Mouse (Mus musculus): ENCODE measurements around the gene Olfr91. TPM values are rescaled to one million over a fixed set of nuclear protein-coding genes. Genes with fewer than 3 reads are reported as not detected.

Gene Olfr91
- polyA plus RNA-seq, 1 experiment from 2014 or later, result not detected

- under 1% methylated on average over 39 of the region's 39 CpGs for WGBS
- peak; percentile 23 for ATAC-seq (ENCODE audit: low FRiP score)
- H3K27ac ChIP-seq (ENCODE audit: low read depth, low read length), result no peak overlapping the region
- no peaks in the 10 kb centered on the region for H3K9me3 ChIP-seq (ENCODE audit: control insufficient read depth, low read length)
- peaks cover 5% of the 10 kb centered on the region; the same call in 1 of the 2 replicates for H3K36me3 ChIP-seq (ENCODE audit: control insufficient read depth, insufficient read depth, low read length)
- peaks cover 14% of the 10 kb centered on the region for H3K27me3 ChIP-seq (ENCODE audit: control insufficient read depth, insufficient read depth, low read length)
- peak overlapping the region; percentile 65 for H3K4me3 ChIP-seq (ENCODE audit: low read depth, low read length)
- peak; percentile 98 for DNase-seq (ENCODE audit: low spot score, missing footprints)
- H3K4me1 ChIP-seq (ENCODE audit: control insufficient read depth, insufficient read depth, low read length), result peaks cover 26% of the 10 kb centered on the region
- peak overlapping the region; percentile 79 for H3K9ac ChIP-seq (ENCODE audit: low read length)
- H3K4me2 ChIP-seq, result peak overlapping the region; percentile 81
Measured at GRCm38 (mm10) chr17:37049570-37050310, 48.3 kb downstream of the Olfr91 start.

DNA sequence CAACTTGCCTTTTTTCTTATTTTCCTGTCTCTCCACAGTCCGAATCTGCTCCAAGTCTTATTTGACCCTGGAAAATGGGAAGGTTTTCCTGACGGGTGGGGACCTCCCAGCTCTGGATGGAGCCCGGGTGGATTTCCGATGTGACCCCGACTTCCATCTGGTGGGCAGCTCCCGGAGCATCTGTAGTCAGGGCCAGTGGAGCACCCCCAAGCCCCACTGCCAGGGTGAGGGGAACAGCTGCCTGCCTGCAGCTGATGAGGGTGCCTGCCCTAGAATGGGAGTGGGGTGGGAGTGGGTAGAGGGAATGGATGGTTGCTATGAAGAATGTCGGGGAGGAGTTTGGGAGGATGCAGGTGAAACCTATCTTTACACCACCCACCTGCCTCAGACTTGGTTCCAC lies 49.7 kb downstream of the Olfr91 start:
- peaks cover 14% of the 10 kb centered on the region for H3K27me3 ChIP-seq (ENCODE audit: control insufficient read depth, insufficient read depth, low read length)
- ATAC-seq (ENCODE audit: low FRiP score) (no peak), DNase-seq (ENCODE audit: low spot score, missing footprints) (no peak)
- 61% methylated on average over 7 of the region's 7 CpGs for WGBS
- H3K4me2 ChIP-seq, result peak overlapping the region; percentile 19; the same call in 1 of the 2 replicates
- H3K27ac ChIP-seq (ENCODE audit: low read depth, low read length), result no peak overlapping the region
- no peaks in the 10 kb centered on the region for H3K9me3 ChIP-seq (ENCODE audit: control insufficient read depth, low read length)
- H3K4me1 ChIP-seq (ENCODE audit: control insufficient read depth, insufficient read depth, low read length), result peaks cover 26% of the 10 kb centered on the region
- no peak overlapping the region for H3K4me3 ChIP-seq (ENCODE audit: low read depth, low read length)
- no peaks in the 10 kb centered on the region for H3K36me3 ChIP-seq (ENCODE audit: control insufficient read depth, insufficient read depth, low read length)
- no peak overlapping the region for H3K9ac ChIP-seq (ENCODE audit: low read length)

DNA sequence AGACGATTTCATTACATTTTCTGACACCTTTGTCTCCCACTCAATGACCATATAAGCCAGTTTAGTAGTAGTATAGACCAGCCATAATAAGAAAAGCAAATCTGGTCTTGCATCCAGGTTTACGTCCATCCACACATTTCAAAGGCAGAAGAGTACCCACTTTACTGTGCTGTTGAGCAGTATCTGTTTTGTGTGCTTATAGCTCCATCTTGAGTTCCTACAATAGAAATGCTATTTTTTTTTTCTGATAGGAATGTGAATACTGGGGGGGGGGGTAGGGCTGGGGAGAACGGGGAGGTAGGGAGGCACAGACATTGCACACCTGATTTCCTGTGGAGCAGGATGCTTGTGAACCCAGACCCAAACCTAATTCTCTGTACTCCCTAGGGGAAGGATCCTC lies 50.1 kb downstream of the Olfr91 start:
- WGBS, result 37% methylated on average over 3 of the region's 3 CpGs
- no peak for ATAC-seq (ENCODE audit: low FRiP score)
- Histone ChIP-seq H3K9ac (ENCODE audit: low read length) (no peak overlapping the region), H3K4me2 (no peak overlapping the region; the same call in 1 of the 2 replicates), H3K27me3 (ENCODE audit: control insufficient read depth, insufficient read depth, low read length) (peaks cover 14% of the 10 kb centered on the region), H3K4me3 (ENCODE audit: low read depth, low read length) (no peak overlapping the region), H3K4me1 (ENCODE audit: control insufficient read depth, insufficient read depth, low read length) (peaks cover 26% of the 10 kb centered on the region), H3K36me3 (ENCODE audit: control insufficient read depth, insufficient read depth, low read length) (no peaks in the 10 kb centered on the region), H3K27ac (ENCODE audit: low read depth, low read length) (no peak overlapping the region), H3K9me3 (ENCODE audit: control insufficient read depth, low read length) (no peaks in the 10 kb centered on the region)
- DNase-seq (ENCODE audit: low spot score, missing footprints), result peak; percentile 84

DNA sequence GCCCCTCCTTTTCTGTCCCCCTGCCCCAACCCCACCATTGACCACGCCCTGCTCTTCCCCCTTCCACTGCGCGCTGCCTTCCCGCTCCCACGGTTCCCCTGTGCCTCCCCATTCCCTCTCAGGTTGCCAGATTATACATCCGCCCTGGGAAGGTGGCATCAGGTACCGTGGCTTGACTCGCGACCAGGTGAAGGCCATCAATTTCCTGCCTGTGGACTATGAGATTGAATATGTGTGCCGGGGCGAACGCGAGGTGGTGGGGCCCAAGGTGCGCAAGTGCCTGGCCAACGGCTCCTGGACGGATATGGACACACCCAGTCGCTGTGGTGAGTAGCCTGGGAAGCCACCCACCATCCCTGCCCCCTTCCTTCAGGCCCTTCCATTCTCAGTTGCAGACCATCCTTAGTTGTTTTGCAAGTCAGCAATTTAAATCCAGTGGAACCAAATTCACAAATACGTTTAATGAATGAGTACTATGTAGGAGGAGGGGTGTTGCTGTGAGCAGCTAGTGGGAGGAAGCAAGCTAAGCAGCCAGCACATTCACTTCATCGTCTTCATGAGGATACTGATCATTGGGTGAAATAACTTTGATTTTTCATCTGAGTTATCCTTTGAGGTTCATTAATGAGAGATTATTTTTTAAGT lies 50.6 kb downstream of the Olfr91 start:
- ATAC-seq (ENCODE audit: low FRiP score), result no peak
- Histone ChIP-seq H3K27ac (ENCODE audit: low read depth, low read length) (no peak overlapping the region), H3K4me3 (ENCODE audit: low read depth, low read length) (peak overlapping the region; percentile 79), H3K4me1 (ENCODE audit: control insufficient read depth, insufficient read depth, low read length) (peaks cover 26% of the 10 kb centered on the region), H3K27me3 (ENCODE audit: control insufficient read depth, insufficient read depth, low read length) (peaks cover 14% of the 10 kb centered on the region), H3K4me2 (peak overlapping the region; percentile 91), H3K36me3 (ENCODE audit: control insufficient read depth, insufficient read depth, low read length) (no peaks in the 10 kb centered on the region), H3K9me3 (ENCODE audit: control insufficient read depth, low read length) (no peaks in the 10 kb centered on the region), H3K9ac (ENCODE audit: low read length) (peak overlapping the region; percentile 16)
- DNase-seq (ENCODE audit: low spot score, missing footprints), result peak; percentile 82
- WGBS, result 13% methylated on average over 19 of the region's 19 CpGs

GRCm38 (mm10) chr17:37046312-37047112 lies 51.6 kb downstream of the Olfr91 start:
- Histone ChIP-seq H3K4me1 (ENCODE audit: control insufficient read depth, insufficient read depth, low read length) (peaks cover 26% of the 10 kb centered on the region), H3K27me3 (ENCODE audit: control insufficient read depth, insufficient read depth, low read length) (peaks cover 14% of the 10 kb centered on the region), H3K4me3 (ENCODE audit: low read depth, low read length) (peak overlapping the region; percentile 79), H3K27ac (ENCODE audit: low read depth, low read length) (peak overlapping the region; percentile 79), H3K9ac (ENCODE audit: low read length) (peak overlapping the region; percentile 95), H3K4me2 (peak overlapping the region; percentile 91), H3K36me3 (ENCODE audit: control insufficient read depth, insufficient read depth, low read length) (no peaks in the 10 kb centered on the region), H3K9me3 (ENCODE audit: control insufficient read depth, low read length) (no peaks in the 10 kb centered on the region)
- DNase-seq (ENCODE audit: low spot score, missing footprints), result peak; percentile 96
- under 1% methylated on average over 37 of the region's 58 CpGs for WGBS
- ATAC-seq (ENCODE audit: low FRiP score), result peak; percentile 55

GRCm38 (mm10) chr17:37045611-37046311 lies 52.3 kb downstream of the Olfr91 start, which contains the start of gene Gabbr1:
Gabbr1 (plus strand) TSS chr17:37045966.
- under 1% methylated on average over 43 of the region's 55 CpGs for WGBS
- ATAC-seq (ENCODE audit: low FRiP score), result peak; percentile 81
- H3K27ac ChIP-seq (ENCODE audit: low read depth, low read length), result peak within 1 kb of the TSS; percentile 79
- H3K9ac ChIP-seq (ENCODE audit: low read length), result peak within 1 kb of the TSS; percentile 95
- H3K9me3 ChIP-seq (ENCODE audit: control insufficient read depth, low read length), result no peaks in the 10 kb centered on the region
- H3K36me3 ChIP-seq (ENCODE audit: control insufficient read depth, insufficient read depth, low read length), result no peaks in the 10 kb centered on the region
- H3K4me2 ChIP-seq, result peak within 1 kb of the TSS; percentile 91
- H3K4me3 ChIP-seq (ENCODE audit: low read depth, low read length), result peak within 1 kb of the TSS; percentile 79
- DNase-seq (ENCODE audit: low spot score, missing footprints), result peak; percentile 98
- peaks cover 14% of the 10 kb centered on the region for H3K27me3 ChIP-seq (ENCODE audit: control insufficient read depth, insufficient read depth, low read length)
- H3K4me1 ChIP-seq (ENCODE audit: control insufficient read depth, insufficient read depth, low read length), result peaks cover 20% of the 10 kb centered on the region

DNA sequence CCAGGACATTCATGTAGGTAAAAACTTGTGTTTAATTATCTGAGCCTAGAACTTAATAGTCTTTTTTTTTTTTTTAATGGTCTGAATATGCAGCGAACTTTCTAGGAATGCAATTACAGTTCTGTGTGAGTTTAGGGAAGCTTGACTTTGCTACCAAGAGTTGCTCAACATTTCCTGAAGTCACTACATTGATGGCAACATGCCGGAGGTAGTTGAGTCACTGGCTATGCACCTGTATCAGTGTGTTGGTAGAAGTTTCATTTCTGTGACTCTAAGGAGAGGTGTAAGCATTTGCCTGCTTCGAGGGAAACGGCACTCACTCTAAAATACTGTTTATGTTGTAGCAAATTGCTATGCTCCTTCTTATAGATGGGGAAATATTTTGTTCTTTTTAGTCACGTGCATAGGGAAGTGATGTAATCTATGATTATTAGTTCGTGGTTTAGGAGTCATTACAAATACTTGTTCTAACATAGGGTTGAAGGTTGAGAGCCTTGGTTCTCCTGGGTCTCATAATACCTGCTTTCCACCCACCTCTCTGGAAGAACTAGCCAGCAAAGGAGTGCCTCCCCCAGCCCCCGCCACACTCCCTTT lies 53.3 kb downstream of the Olfr91 start:
- peaks cover 14% of the 10 kb centered on the region for H3K4me1 ChIP-seq (ENCODE audit: control insufficient read depth, insufficient read depth, low read length)
- peak overlapping the region; percentile 79; the same call in 1 of the 2 replicates for H3K27ac ChIP-seq (ENCODE audit: low read depth, low read length)
- WGBS, result 81% methylated on average over 7 of the region's 7 CpGs
- peak overlapping the region; percentile 95; the same call in 1 of the 2 replicates for H3K9ac ChIP-seq (ENCODE audit: low read length)
- H3K36me3 ChIP-seq (ENCODE audit: control insufficient read depth, insufficient read depth, low read length), result no peaks in the 10 kb centered on the region
- DNase-seq (ENCODE audit: low spot score, missing footprints) (no peak), ATAC-seq (ENCODE audit: low FRiP score) (no peak)
- peaks cover 14% of the 10 kb centered on the region for H3K27me3 ChIP-seq (ENCODE audit: control insufficient read depth, insufficient read depth, low read length)
- peak overlapping the region; percentile 79 for H3K4me3 ChIP-seq (ENCODE audit: low read depth, low read length)
- H3K9me3 ChIP-seq (ENCODE audit: control insufficient read depth, low read length), result no peaks in the 10 kb centered on the region
- H3K4me2 ChIP-seq, result peak overlapping the region; percentile 91
